Mouse (Mus musculus) ES-E14 (cell line): ENCODE results near the gene Alg2.

Source experiments
- CHD2 ChIP-seq: IDR thresholded peaks from 2 replicates; pipeline ENCODE4 v1.6.1; 2014; ENCODE audit warnings: mild to moderate bottlenecking, low read depth, low read length, inconsistent platforms
- HCFC1 ChIP-seq: IDR thresholded peaks from 2 replicates; pipeline ENCODE4 v1.6.1; 2012; ENCODE audit warnings: low read length, inconsistent platforms, borderline replicate concordance; ENCODE audit not compliant: insufficient read depth
- MAFK ChIP-seq: IDR thresholded peaks from 2 replicates; pipeline ENCODE4 v1.6.1; 2014; ENCODE audit warnings: mild to moderate bottlenecking, low read depth, low read length, inconsistent platforms; ENCODE audit not compliant: insufficient read depth
- ZC3H11A ChIP-seq: IDR thresholded peaks from 2 replicates; pipeline ENCODE4 v1.6.1; 2012; ENCODE audit warnings: low read depth, mild to moderate bottlenecking, inconsistent platforms, low read length, borderline replicate concordance
- ZNF384 ChIP-seq: IDR thresholded peaks from 2 replicates; pipeline ENCODE4 v1.6.1; 2012; ENCODE audit warnings: low read depth, low read length, inconsistent platforms

- no peak for TF ChIP-seq CHD2
- TF ChIP-seq HCFC1, result no peak
- no peak for TF ChIP-seq MAFK
- TF ChIP-seq ZC3H11A, result no peak
- no peak for TF ChIP-seq ZNF384
Measured at GRCm38 (mm10) chr4:47502546-47502971, 28.4 kb upstream of the Alg2 start.
